Mouse (Mus musculus) gastrocnemius, adult 8-10 months (tissue): ENCODE results near the gene Gjc2. TPM values are rescaled to one million over a fixed set of nuclear protein-coding genes. Genes with fewer than 3 reads are reported as not detected.
A peak's percentile ranks its signal among the peaks of the same experiment; 100 is the strongest.

Experiments
- DNase-seq, 2 experiments: peaks; one replicate each; pipeline ENCODE4 v3.0.0; 2022; ENCODE audit warnings: low spot score in 2 of 2
- total RNA-seq, 4 experiments: library from RNA; stranded (reverse); gene quantifications; 2 replicates each; pipeline ENCODE4 v1.2.4; 2022

Gjc2 gene
- total RNA-seq, 4 experiments from 2014 or later, result 0.16 TPM; not detected in 3

DNA sequence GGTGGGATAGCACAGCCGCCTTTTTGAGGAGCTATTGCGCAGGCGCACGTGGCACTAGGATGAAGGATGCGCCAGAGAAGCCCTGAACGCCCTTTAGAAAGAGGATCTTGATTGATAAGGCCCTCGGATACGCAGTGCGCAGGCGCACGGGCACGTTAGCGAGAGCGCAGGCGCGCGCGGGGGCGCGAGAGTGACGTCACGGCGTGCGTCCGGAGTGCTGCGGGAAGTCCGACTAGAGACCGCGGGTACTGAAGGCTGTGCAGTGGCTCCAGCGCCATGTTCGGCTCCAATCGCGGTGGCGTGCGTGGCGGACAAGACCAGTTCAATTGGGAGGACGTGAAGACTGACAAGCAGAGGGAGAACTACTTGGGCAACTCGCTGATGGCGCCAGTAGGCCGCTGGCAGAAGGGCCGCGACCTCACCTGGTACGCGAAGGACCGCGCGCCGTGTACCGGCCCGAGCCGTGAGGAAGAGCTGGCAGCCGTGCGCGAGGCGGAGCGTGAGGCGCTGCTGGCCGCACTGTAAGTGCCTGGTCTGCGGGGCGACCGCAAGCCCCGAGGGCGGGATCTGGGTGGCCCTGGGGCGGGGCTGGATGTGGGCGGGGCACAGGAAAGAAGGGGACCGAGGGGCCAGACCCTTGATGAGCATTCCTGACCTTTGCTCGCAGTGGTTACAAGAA, 25.3 kb upstream of the Gjc2 start, which contains the start of gene 2310033P09Rik:
Gene 2310033P09Rik (plus strand): TSS at position 169 of the 679 bp plus-strand sequence.
- peak; percentile 80 to 88 for DNase-seq

DNA sequence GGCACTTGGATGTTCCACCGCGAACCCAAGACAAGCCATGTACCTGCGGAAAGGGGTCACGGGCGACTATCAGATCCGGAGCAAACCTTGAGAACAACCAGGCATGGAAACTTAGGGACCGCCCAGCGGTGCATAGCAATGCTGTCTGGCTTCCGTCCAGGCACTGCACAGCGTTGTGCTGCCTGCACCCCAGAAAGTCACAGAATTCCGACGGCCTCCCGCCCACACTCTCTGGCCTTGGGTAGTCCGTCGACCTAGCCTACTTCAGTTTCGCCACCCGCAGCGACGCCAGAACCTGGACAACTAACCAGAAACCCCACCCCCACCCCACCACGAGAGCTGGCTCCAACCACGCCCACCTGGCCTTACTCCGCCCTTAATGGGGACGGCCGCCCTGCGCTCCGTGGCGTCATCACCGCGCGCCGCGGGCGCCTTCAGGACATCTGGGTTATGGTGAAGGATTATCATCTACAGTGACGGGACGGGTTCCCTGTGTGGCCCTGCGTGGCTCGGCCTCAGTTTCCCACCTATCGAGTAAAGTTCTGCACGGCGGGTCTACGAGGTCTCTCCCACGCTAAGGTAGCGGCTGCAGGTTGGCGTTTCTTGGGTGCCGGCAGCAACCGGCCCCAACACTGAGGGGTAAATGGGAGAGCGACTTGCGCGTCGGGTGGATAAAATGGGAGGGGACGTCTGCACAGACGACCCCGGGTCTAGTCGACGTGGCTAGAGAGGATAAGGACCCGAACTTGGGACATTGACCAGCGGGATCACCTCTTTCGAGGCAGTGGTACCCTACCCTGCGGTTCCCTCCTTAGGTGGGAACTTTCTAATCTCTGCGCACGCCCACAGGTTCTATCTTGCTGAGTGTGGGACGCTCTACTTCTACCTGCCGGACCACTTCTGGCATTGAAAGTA, 19.3 kb upstream of the Gjc2 start, which contains the start of gene Mrpl55:
Gene Mrpl55 (plus strand): TSS at position 406 of the 915 bp plus-strand sequence.
- peak; percentile 83 to 90 for DNase-seq

DNA sequence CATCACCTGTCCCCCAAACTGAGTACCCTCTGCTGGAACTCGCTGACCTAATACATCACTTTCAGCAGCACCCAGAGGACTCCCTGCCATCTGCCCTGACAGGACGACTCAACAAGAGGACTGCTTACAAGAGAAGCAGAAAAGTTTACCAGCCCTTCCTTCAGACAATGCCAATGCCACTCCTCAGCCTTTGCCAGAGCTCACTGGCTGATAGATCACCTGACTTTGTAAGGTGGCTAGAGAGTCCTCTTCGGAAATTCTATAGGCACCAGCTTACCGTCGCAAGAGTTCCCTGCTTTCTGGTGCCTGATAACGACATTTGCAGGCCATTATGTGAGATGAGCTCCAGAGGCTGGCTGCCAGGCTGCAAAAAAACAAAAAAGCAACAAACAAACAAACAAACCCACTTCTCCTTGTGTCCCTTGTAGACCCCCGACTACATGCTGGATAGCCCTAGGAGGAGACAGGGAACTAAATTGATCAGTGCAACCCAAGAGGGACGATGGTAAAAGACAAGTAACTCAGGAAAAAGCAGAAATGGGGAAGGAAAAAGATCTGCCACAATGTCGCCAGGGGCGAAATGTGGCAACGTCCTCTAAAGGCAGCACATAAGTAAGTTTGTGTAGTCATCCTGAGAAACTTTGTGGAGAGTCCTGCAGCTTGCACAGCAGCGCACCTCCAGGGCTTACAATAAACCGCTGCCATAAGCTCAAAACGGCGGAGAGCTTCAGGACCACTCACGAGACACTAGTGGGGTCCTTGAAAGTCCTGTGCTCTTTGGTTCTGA, 18.4 kb upstream of the Gjc2 start:
- no peak for DNase-seq

DNA sequence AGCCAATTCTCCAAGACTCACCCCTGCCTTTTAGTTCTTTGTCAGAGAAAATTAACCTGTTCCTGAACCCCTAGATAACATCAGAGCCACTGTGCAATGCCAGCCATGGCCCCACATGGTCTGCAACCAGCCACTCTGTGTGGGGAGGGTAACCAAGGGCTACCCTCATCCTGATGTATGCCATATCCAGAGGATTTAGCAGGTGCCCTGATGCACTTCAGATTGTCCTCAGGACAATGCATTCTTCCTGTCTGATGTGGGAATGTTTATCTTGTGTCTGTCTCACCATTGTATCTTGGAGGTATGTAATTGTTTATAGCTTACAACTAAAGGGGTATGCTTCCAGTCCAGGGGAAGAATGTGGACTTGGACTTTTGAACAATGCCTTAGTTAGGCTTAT, 13.2 kb upstream of the Gjc2 start:
- no peak for DNase-seq

DNA sequence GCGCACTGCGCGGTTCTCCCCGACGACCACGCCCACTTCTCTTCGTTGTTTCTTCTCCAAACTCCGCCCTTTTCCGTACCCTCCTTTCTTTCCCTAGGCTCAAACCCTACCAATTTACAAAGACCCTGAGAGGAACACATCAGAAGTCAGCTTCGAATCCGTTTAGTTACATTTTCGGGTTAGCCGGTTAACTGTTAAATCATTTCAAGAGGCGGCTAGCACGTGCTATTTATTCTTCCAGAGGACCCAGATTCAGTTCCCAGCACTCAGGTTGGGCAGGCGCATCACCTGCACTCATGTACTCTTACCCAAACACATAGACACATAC, 9.0 kb upstream of the Gjc2 start, which contains the start of gene Guk1:
Gene Guk1 (minus strand): TSS at position 154 of the 328 bp plus-strand sequence.
- DNase-seq, result no peak

DNA sequence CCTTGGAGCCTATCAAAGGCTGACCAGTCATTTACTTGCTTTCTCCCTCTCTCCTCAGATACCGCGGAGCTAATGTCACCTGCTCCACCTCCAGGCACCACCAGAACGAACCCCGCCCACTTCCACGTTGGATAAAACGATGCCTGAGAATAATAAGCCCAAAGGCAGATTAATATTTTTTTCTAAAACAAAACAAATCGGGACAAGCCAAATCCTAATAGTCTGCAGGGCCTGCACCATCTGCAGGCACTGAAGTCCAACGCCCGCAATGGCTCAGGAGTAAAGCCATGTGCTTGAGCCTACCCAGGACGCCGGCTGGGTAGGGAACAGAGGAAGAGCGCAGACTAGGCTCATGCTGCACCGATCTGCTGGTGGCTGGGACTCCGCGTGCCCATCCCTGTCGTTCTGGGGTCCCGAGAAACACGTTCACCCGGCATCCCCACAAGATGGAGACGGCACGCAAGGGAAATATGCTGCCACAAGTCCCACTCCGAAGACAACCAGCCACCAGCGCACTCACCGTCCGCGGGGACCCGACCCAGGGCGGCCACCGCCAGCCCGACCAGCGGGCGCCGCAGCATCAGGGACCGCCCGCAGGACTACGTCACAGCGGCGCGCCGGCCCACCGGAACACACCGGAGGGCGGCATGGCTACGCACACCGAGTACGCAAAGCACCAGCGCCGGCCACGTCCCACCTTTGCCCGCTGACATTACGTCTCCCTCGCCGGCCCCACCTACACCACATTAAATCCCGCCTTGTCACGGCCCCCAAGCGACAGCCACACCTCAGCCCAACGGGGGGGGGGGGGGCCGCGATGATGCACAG, 8.4 kb upstream of the Gjc2 start:
- DNase-seq, result peak; percentile 80 to 87

DNA sequence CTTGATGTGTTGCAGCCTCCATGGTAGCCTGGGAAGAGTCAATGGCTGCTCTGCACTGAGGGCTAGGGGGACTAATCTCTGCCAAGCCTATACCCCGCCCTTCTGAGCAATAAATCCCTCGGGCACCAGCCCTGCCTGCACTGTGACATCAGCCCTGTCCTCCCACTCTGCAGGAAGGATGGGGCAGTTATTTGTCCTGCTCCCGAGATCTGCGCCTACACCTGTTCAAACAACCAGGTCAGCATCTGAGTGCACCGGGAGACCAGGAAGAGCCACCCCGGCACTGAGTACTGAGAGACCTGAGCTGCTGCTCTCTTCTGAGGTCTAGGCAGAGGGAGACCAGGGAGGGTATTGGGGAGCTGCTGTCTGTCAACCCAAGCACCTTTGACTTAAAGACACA, 4.7 kb upstream of the Gjc2 start:
- no peak for DNase-seq

DNA sequence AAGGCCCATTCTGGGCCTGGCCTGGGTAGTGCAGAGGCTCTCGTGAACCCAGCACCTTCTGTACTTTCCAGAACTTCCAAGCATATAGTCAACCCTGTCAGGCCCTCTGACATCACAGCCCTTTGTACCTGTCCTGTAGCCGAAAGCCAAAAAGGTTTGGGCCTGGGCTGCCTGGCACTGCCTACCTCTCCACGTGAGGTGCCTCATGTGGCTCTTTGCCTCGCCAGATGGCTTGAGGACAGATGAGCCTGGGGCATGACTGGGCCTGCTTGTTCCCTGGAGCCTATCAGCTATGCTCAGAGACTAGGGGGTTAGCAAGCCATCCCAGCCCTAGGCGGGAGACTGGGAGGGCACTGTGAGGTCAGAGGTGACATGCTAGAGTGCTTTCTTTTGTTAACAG, 2.5 kb upstream of the Gjc2 start:
- no peak for DNase-seq

DNA sequence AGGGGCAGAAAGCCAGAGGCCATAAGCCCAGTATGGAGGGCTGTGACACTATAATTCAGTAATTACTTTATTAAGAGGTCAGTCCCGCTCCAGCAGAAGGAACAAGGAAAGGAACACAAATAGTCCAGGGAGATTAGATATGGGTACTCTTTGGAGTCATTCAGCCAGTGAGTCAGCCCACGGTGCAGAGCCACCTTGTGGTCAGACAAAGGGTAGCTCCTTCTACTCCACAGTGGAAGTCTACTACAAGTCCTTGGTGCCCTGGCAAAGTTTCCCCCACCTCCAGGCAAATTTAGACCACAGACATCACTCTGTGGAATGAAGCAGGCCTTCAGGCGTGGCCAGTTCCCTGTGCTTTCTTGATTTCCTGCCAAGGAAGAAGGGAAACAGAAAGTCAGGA, 808 bp upstream of the Gjc2 start:
- DNase-seq, result peak; percentile 65 to 76

DNA sequence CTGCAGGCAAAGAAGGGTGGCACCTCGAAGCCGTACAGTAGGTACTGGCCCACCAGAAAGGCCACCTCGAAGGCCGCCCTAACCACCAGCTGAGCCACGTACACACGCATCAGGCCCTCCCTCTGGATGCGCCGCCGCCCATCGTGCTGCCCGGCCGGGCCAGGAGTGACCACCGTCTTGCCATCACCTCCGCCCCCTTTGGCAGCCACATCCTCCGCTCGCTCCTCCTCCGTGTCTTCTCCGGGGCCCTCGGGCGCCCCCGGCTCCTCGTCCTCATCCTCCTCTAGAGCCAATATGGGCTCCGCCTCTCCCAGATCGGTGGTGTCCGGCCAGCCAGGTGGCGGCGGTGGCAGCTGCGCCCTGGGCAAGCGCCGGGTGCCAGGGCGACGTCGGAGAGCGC, 6.1 kb downstream of the Gjc2 start:
- no peak for DNase-seq

DNA sequence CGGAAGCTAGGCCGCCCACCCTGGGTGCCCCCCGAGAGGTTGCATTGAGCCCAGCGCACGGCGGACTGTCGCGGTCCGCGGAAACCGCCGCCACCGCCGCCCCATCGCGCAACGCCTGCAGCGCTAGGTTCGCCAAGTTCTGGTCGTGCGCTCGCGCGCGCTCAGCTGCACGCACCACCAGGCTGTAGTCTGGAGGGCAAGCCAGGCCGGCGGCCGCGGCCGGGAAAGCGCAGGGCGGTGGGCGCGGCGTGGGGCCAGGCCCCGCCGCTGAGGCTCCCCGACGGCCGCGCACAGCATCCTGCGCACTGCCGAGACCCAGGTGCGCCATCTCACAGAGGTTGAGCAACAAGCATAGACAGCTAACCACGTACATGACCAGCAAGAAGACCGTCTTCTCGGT, 6.5 kb downstream of the Gjc2 start:
- DNase-seq, result no peak

DNA sequence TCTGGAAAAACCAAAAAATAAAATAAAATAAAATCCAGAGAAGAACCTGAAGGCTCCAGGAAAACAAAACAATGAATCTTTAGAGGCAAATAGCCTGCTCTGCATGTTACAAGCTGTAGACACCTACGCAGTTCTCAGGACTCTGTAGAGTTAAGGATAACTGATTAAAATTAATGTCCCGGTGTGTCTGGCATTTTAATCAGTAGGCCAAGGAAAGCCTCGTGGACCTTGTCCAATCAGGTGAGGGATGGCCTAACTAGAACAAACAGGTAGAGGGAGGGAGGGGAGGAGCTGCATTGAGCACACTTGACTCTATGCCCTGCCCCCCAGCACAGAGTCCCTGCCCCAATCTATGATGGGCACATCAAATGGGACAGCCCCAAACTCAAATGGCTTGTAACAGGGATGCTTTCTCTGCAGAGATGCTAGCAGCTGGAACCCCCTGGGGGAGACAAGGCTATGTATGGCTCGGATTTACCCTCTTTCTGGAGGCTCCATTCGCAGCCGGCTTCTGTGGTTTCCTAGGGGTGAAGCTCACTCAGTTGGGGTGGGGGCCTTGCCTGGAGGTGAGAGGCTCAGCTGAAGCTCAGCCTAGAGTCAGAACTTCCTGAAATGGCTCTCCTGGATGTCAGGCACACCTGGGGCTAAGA, 8.7 kb downstream of the Gjc2 start:
- no peak for DNase-seq

DNA sequence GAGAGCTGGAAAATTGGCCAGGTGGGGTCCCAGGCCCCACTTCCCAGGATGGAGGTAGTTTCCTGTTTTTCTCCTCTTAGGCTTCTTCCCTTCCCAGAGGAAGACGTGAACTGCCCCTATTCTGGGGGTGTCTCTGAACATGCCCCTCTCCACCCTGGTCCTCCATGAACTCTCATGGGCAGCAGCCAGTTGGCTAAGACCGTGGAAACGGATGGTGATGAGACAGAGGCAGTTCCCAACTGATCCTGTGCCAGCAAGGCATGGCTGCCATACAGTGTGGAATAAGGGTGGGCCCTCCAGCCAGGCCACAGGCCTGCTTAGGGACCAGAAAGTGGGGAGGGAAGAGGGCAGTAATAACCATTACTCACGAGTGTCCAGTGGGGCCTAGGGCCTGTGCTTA, 12.5 kb downstream of the Gjc2 start:
- no peak for DNase-seq

DNA sequence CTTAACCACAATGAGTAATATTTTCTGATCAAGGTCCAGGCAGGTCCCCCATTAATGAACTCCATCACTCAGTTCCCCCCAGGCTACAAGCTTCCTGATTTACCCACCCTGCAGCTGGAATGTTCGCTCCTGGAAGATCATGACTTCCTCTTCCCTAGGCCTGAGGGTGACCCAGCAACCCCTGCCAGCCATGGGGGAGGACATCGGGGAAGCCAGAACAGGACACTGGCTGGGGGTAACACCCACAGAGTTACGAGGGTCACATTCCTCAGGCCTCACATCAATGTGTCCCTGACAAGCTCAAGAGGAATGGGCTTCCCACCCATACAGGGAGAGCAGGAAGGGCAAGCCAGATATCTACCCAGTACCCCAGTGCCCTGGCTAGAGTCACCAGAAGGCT, 13.2 kb downstream of the Gjc2 start:
- no peak for DNase-seq

DNA sequence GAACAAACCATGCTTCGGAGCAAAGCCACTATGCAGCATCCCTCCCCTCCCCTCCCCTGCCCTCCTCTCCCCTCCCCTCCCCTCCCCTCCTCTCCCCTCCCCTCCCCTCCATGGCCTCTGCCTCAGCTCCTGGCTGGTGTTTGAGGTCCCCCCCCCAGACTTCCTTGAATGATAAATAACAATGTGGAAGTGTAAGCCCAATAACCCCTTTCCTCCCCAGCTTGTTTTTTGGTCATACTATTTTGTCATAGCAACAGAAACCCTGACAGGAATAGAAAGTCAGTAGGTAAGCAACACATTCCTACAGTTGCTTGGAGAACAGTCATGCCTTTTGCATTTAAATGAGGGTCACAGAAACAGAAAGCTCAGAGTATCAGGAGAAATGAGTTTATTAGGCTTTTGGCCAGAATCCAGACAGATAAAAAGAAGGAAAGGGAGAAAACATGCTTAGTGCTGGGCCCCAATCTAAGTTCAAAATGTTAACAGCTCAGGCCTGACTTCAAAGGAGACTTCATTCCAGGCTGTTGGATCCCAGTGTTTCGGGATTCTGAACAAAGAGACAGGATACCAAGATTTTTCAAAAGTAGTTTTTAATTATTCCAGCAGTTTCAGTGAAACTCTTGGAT, 17.3 kb downstream of the Gjc2 start:
- DNase-seq, result no peak

DNA sequence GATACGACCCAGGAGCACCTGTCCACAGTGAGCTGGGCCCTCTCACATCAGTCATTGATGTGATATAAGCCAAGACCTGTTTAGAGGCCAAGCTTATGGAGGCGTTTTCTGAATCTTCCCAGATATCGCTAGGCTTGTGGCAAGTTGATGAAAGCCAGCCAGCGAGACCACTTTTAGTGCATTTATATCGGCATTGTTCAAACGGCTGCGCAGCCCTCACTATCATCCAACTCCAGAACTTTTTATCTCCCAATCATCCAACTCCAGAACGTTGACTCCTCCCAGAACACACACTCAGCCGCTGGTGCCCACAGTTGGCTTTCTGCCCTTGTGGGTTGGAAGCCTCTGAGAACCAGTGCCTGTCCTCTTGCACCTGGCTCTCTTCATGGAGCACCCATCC, 18.6 kb downstream of the Gjc2 start:
- no peak for DNase-seq

DNA sequence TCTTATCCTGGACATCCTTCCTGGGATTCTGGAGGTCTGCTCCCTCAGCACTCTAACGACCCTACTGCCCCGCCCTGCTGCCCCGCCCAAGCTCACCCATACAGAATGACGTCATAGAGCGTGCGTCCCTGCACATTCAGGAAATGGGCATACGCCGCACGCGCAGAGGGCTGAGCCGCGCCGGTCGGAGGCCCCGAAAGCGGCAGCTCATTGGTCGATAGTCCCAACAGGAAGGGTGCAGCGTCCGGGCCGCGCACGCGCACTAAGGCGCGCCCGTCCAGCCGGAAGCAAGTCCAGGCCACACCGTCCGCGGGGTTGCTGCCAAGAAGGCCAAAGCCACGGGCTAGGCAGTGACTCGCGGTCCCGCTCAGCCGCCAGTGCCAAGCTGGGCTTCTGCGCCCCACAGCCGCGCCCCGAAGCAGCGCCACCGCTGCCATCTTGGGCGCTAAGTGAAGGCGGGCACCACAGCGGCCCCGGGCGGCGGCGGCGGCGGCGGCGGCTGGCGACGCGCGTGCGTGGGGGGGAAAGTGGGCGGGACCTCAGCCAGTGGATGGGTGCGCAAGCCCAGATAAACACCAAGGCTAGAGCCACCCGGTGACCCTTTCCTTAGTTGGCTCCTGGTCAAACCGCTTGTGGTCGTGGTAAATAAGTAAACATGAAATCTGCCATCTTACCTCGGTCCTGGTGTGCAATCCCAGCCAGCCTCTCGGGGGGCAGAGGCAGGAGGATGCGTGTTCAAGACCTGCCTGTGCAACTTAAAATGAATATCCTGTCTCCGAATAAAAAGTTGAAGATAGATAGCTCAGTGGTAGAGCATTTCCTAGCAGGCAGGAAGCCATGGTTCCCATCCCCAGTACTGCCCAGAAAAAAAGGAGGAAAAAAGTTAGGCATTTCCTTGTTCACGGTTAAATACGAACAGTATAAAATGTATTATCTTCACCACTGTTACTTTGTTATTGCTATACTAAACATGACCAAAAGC, 19.5 kb downstream of the Gjc2 start, which contains the start of gene Iba57:
Gene Iba57 (minus strand): TSS at position 485 of the 982 bp plus-strand sequence.
- peak; percentile 97 to 99 for DNase-seq

DNA sequence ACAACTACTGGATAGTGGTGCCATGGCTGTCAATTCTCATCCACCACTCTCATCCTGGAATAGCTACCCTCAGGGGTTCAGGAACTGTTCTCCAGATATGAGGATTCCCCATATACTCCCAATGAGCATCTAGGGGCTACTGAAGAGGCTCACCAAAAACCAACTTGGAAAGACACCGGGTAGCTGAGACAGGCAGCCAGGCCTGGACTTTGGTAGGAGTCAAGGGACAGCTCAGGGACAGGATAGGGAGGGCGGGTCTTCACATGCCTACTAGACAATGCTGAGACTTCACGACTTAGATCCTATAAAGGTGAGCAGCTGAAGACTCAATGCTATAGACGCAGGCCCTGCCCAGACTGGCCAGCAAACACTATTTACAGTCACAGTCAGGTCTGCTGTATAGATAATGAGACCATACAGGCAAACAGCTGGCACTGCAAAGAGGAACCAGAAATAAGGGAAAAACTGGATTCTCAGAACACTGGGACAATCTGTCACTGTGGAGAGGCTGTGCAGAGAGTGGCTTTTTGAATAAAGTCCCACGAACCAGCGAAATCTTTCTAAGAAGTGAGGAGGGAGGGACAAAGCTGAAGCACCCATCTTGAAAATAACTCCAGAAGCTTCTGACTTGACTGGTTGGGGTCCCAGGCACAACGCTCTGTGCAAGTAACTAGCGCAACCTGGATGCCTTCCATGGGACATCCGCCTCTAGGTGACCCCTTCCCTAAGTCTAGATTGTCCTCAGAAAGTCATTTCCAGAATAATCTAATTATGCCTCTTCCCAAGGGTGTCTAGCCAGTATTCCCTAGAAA, 20.4 kb downstream of the Gjc2 start:
- no peak for DNase-seq
